Mouse (Mus musculus) kidney, embryonic 16.5 days (tissue): ENCODE data around the gene Ttc8. TPM values are rescaled to one million over a fixed set of nuclear protein-coding genes. Genes with fewer than 3 reads are reported as not detected.
A peak's percentile ranks its signal among the peaks of the same experiment; 100 is the strongest.

ENCODE experiments used
- ATAC-seq: fragments of 200-750 bp; cut with Nextera tagmentation; 2 replicates; pipeline ENCODE4 v1.8.0; 2017; ENCODE audit warnings: moderate TSS enrichment; ENCODE audit not compliant: low FRiP score, low TSS enrichment
- H3K27ac ChIP-seq: fragments of 300-500 bp; sonication (generic); 2 replicates; pipeline ENCODE4 v1.5.1; 2014; ENCODE audit warnings: low read length
- H3K27me3 ChIP-seq: fragments of 300-500 bp; sonication (generic); 2 replicates; pipeline ENCODE4 v1.6.1; 2014; ENCODE audit warnings: low read length, control low read depth, mixed read lengths; ENCODE audit not compliant: insufficient read depth
- H3K36me3 ChIP-seq: fragments of 300-500 bp; sonication (generic); 2 replicates; pipeline ENCODE4 v1.6.1; 2014; ENCODE audit warnings: low read length, control low read depth, mixed read lengths; ENCODE audit not compliant: insufficient read depth
- H3K4me1 ChIP-seq: fragments of 300-500 bp; sonication (generic); 2 replicates; pipeline ENCODE4 v1.6.1; 2014; ENCODE audit warnings: low read length, control low read depth, mixed read lengths; ENCODE audit not compliant: insufficient read depth
- H3K4me2 ChIP-seq: fragments of 300-500 bp; sonication (generic); replicated peaks from 2 replicates; pipeline ENCODE4 v1.6.1; 2014; ENCODE audit warnings: low read depth, low read length
- H3K4me3 ChIP-seq: fragments of 300-500 bp; sonication (generic); 2 replicates; pipeline ENCODE4 v1.5.1; 2014; ENCODE audit warnings: mild to moderate bottlenecking, low read length
- H3K9ac ChIP-seq: fragments of 300-500 bp; sonication (generic); replicated peaks from 2 replicates; pipeline ENCODE4 v1.6.1; 2014; ENCODE audit warnings: low read length
- H3K9me3 ChIP-seq: fragments of 300-500 bp; sonication (generic); 2 replicates; pipeline ENCODE4 v1.6.1; 2016; ENCODE audit warnings: low read length, control low read depth
- WGBS: fragments of 180-500 bp; shearing (Covaris S2); extraction: QIAGEN DNeasy Blood & Tissue Kit; methylation state at CpG from one replicate; pipeline ENCODE4 v1.1.7; 2014; 5-methylcytosine and 5-hydroxymethylcytosine counted together
- polyA plus RNA-seq: library from polyadenylated mRNA; unstranded; fragments of >200 nt; fragmentation: Nextera tagmentation; extraction: Ambion mirVana; gene quantifications from 2 replicates; pipeline ENCODE4 v1.2.1, GENCODE M21; 2015

Ttc8 gene
- 34.2 and 35.4 TPM in 2 replicates for polyA plus RNA-seq

- peak; percentile 99 for ATAC-seq
- WGBS, result 0% methylated on average over 35 of the region's 35 CpGs
- H3K27me3 ChIP-seq, result peaks cover 3% of the 10 kb centered on the region; the same call in 1 of the 2 replicates
Observed at GRCm38 (mm10) chr12:98920194-98920991, at the start of gene Ttc8. Gene Ttc8, plus strand, starts transcription at chr12:98920574.

GRCm38 (mm10) chr12:98872836-98873235 is 47.5 kb upstream of the Ttc8 start:
- no peaks in the 10 kb centered on the region for H3K9me3 ChIP-seq
- WGBS, result 87% methylated on average over 10 of the region's 10 CpGs

More at GRCm38 (mm10) chr12:98920194-98920991, at the start of gene Ttc8:
- Histone ChIP-seq H3K9ac (peak within 1 kb of the TSS; percentile 68), H3K4me3 (peak within 1 kb of the TSS; percentile 59), H3K4me2 (peak within 1 kb of the TSS; percentile 64), H3K36me3 (no peaks in the 10 kb centered on the region), H3K27ac (peak within 1 kb of the TSS; percentile 41; the same call in 1 of the 2 replicates), H3K4me1 (peaks cover 3% of the 10 kb centered on the region; the same call in 1 of the 2 replicates), H3K9me3 (no peaks in the 10 kb centered on the region)

GRCm38 (mm10) chr12:98875216-98875615 is 45.2 kb upstream of the Ttc8 start:
- 75% methylated on average over 2 of the region's 2 CpGs for WGBS
- no peak for ATAC-seq

More at GRCm38 (mm10) chr12:98872836-98873235, 47.5 kb upstream of the Ttc8 start:
- Histone ChIP-seq H3K36me3 (no peaks in the 10 kb centered on the region), H3K27me3 (no peaks in the 10 kb centered on the region), H3K4me1 (no peaks in the 10 kb centered on the region), H3K4me2 (no peak overlapping the region), H3K4me3 (no peak overlapping the region), H3K27ac (no peak overlapping the region), H3K9ac (no peak overlapping the region)
- ATAC-seq, result no peak

GRCm38 (mm10) chr12:98878693-98879092 is 41.7 kb upstream of the Ttc8 start:
- H3K4me2 ChIP-seq, result no peak overlapping the region
- ATAC-seq, result no peak
- no peaks in the 10 kb centered on the region for H3K27me3 ChIP-seq
- no peak overlapping the region for H3K27ac ChIP-seq
- no peaks in the 10 kb centered on the region for H3K36me3 ChIP-seq
- H3K4me1 ChIP-seq, result no peaks in the 10 kb centered on the region
- no peak overlapping the region for H3K9ac ChIP-seq
- no peak overlapping the region for H3K4me3 ChIP-seq
- WGBS, result 70% methylated on average over 1 of the region's 1 CpGs
- H3K9me3 ChIP-seq, result no peaks in the 10 kb centered on the region

More at GRCm38 (mm10) chr12:98875216-98875615, 45.2 kb upstream of the Ttc8 start:
- Histone ChIP-seq H3K4me3 (no peak overlapping the region), H3K9ac (no peak overlapping the region), H3K27me3 (no peaks in the 10 kb centered on the region), H3K4me1 (no peaks in the 10 kb centered on the region), H3K36me3 (no peaks in the 10 kb centered on the region), H3K27ac (no peak overlapping the region), H3K9me3 (no peaks in the 10 kb centered on the region), H3K4me2 (no peak overlapping the region)

GRCm38 (mm10) chr12:98881796-98882195 is 38.6 kb upstream of the Ttc8 start:
- no peaks in the 10 kb centered on the region for H3K27me3 ChIP-seq
- no peak overlapping the region for H3K4me2 ChIP-seq
- H3K4me3 ChIP-seq, result no peak overlapping the region
- H3K9ac ChIP-seq, result no peak overlapping the region
- WGBS, result 52% methylated on average over 5 of the region's 5 CpGs
- no peak for ATAC-seq
- no peaks in the 10 kb centered on the region for H3K36me3 ChIP-seq
- no peaks in the 10 kb centered on the region for H3K4me1 ChIP-seq
- H3K9me3 ChIP-seq, result no peaks in the 10 kb centered on the region
- no peak overlapping the region for H3K27ac ChIP-seq

GRCm38 (mm10) chr12:98884515-98884914 is 35.9 kb upstream of the Ttc8 start:
- Histone ChIP-seq H3K9ac (no peak overlapping the region), H3K4me2 (no peak overlapping the region), H3K4me3 (no peak overlapping the region), H3K36me3 (no peaks in the 10 kb centered on the region), H3K4me1 (no peaks in the 10 kb centered on the region), H3K27me3 (no peaks in the 10 kb centered on the region), H3K9me3 (no peaks in the 10 kb centered on the region), H3K27ac (no peak overlapping the region)
- WGBS, result 6% methylated on average over 1 of the region's 1 CpGs
- ATAC-seq, result no peak

- no peak for ATAC-seq
- 47% methylated on average over 1 of the region's 1 CpGs for WGBS
- no peaks in the 10 kb centered on the region for H3K9me3 ChIP-seq
- H3K9ac ChIP-seq, result no peak overlapping the region
- peaks cover 15% of the 10 kb centered on the region for H3K27me3 ChIP-seq
- H3K4me1 ChIP-seq, result peaks cover 5% of the 10 kb centered on the region; the same call in 1 of the 2 replicates
- no peak overlapping the region for H3K4me2 ChIP-seq
- no peak overlapping the region for H3K27ac ChIP-seq
- no peak overlapping the region for H3K4me3 ChIP-seq
- no peaks in the 10 kb centered on the region for H3K36me3 ChIP-seq
Observed at GRCm38 (mm10) chr12:98896761-98897160, 23.6 kb upstream of the Ttc8 start.

GRCm38 (mm10) chr12:98899676-98900075 is 20.7 kb upstream of the Ttc8 start:
- 72% methylated on average over 6 of the region's 6 CpGs for WGBS
- H3K9ac ChIP-seq, result no peak overlapping the region
- peak overlapping the region; percentile 73; the same call in 1 of the 2 replicates for H3K4me3 ChIP-seq
- H3K9me3 ChIP-seq, result no peaks in the 10 kb centered on the region
- H3K4me1 ChIP-seq, result peaks cover 5% of the 10 kb centered on the region; the same call in 1 of the 2 replicates
- peaks cover 15% of the 10 kb centered on the region for H3K27me3 ChIP-seq
- H3K27ac ChIP-seq, result no peak overlapping the region
- peak overlapping the region; percentile 96; the same call in 1 of the 2 replicates for H3K4me2 ChIP-seq
- no peaks in the 10 kb centered on the region for H3K36me3 ChIP-seq
- ATAC-seq, result no peak

- Histone ChIP-seq H3K36me3 (no peaks in the 10 kb centered on the region), H3K4me3 (peak overlapping the region; percentile 73), H3K27me3 (peaks cover 15% of the 10 kb centered on the region), H3K4me1 (peaks cover 5% of the 10 kb centered on the region; the same call in 1 of the 2 replicates), H3K4me2 (peak overlapping the region; percentile 96), H3K9ac (peak overlapping the region; percentile 65), H3K27ac (no peak overlapping the region), H3K9me3 (no peaks in the 10 kb centered on the region)
- peak; percentile 12; the same call in 1 of the 2 replicates for ATAC-seq
- WGBS, result 2% methylated on average over 31 of the region's 31 CpGs
Observed at GRCm38 (mm10) chr12:98900341-98900880, 20.0 kb upstream of the Ttc8 start.
